Mouse (Mus musculus) liver, adult 2 months (tissue): ENCODE data around the gene Itga2b.

Experiments used
- CTCF ChIP-seq: fragments of 200-500 bp; IDR thresholded peaks from 2 replicates; pipeline ENCODE4 v1.5.1; 2011; ENCODE audit warnings: low read depth, low read length, control low read depth
- POLR2A ChIP-seq: fragments of 200-500 bp; IDR thresholded peaks from 2 replicates; pipeline ENCODE4 v1.6.1; 2011; ENCODE audit warnings: low read length, control low read depth; ENCODE audit not compliant: insufficient read depth; ENCODE audit errors: extremely low read depth

DNA sequence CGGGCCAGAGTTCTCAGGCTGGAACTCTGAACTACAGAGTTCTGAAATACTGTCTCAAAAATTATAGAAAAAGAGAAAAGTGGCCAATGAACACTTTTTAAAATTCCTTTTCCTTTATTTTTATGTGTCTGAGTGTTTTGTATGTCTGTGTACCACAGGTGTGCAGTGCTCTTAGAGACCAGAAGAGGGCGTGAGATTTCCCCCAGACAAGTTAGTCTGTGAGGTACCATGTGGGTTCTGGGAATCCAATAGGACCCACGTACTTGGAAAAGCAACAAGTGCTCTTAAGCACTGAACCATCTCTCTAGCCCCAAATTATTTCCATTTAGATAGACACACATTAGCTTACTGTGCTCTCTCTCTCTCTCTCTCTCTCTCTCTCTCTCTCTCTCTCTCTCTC, 28.5 kb downstream of the Itga2b start:
- TF ChIP-seq CTCF: 0 out of 2 replicates have a peak, but pooled peaks have one; percentile 8
- no peak for TF ChIP-seq POLR2A
